Mouse (Mus musculus) stomach, postnatal 0 days (tissue): Measurements from ENCODE around the gene Cd80.

Experiments
- CTCF ChIP-seq: IDR thresholded peaks from 2 replicates; pipeline ENCODE4 v1.5.1; 2016; ENCODE audit warnings: antibody characterized with exemption, low read depth, mild to moderate bottlenecking, moderate library complexity
- EP300 ChIP-seq: optimal IDR thresholded peaks from 2 replicates; pipeline ENCODE3; 2016; ENCODE audit warnings: antibody characterized with exemption

GRCm38 (mm10) chr16:38441611-38442010 lies 13.8 kb upstream of the Cd80 start:
- TF ChIP-seq EP300 (no peak), CTCF (no peak)
